Mouse (Mus musculus): ENCODE measurements at regions not wholly inside any gene's neighbourhood (a gene's known extent, or its start where the extent isn't known, plus 50 kb on each side); places are given as distances from the start of the nearest gene placed in this dataset.

GRCm38 (mm10) chr6:135433753-135434152 lies 71.4 kb downstream of the Emp1 start:
- no peak for DNase-seq (ENCODE audit: low spot score in 2 of 2)

GRCm38 (mm10) chr6:135436315-135436714 lies 74.0 kb downstream of the Emp1 start:
- DNase-seq (ENCODE audit: low spot score in 2 of 2): no peak

GRCm38 (mm10) chr6:135438271-135438670 lies 75.9 kb downstream of the Emp1 start:
- no peak for DNase-seq (ENCODE audit: low spot score in 2 of 2)

GRCm38 (mm10) chr6:135441126-135441871 lies 79.0 kb downstream of the Emp1 start:
- DNase-seq (ENCODE audit: low spot score in 2 of 2): peak; percentile 79 to 84

GRCm38 (mm10) chr6:135444661-135445060 lies 82.3 kb downstream of the Emp1 start:
- peak; percentile 92 to 94 for DNase-seq (ENCODE audit: low spot score in 2 of 2)

- no peak for DNase-seq (ENCODE audit: low spot score in 2 of 2)
These were observed 82.7 kb downstream of the Emp1 start for GRCm38 (mm10) chr6:135445070-135445469.

GRCm38 (mm10) chr6:135447801-135448200 lies 85.5 kb downstream of the Emp1 start:
- DNase-seq (ENCODE audit: low spot score in 2 of 2): no peak

- no peak for DNase-seq (ENCODE audit: low spot score in 2 of 2)
These were observed 86.9 kb downstream of the Emp1 start for GRCm38 (mm10) chr6:135449228-135449627.

GRCm38 (mm10) chr6:135450573-135450972 lies 88.2 kb downstream of the Emp1 start:
- DNase-seq (ENCODE audit: low spot score in 2 of 2): no peak

GRCm38 (mm10) chr6:135451165-135451797 lies 88.9 kb downstream of the Emp1 start:
- peak in 1 of 2 experiments; percentile 18 for DNase-seq (ENCODE audit: low spot score in 2 of 2)

- no peak for DNase-seq (ENCODE audit: low spot score in 2 of 2)
These were observed 90.7 kb downstream of the Emp1 start for GRCm38 (mm10) chr6:135453041-135453440.

- DNase-seq (ENCODE audit: low spot score in 2 of 2): no peak
These were observed 110.2 kb downstream of the Emp1 start for GRCm38 (mm10) chr6:135472495-135472894.

- DNase-seq (ENCODE audit: low spot score in 2 of 2): no peak
These were observed 110.8 kb downstream of the Emp1 start for GRCm38 (mm10) chr6:135473146-135473545.

- no peak for DNase-seq (ENCODE audit: low spot score in 2 of 2)
These were observed 126.5 kb downstream of the Emp1 start for GRCm38 (mm10) chr6:135488795-135489194.

GRCm38 (mm10) chr6:135493983-135494382 lies 131.6 kb downstream of the Emp1 start:
- no peak for DNase-seq (ENCODE audit: low spot score in 2 of 2)

GRCm38 (mm10) chr6:135495841-135496240 lies 133.5 kb downstream of the Emp1 start:
- no peak for DNase-seq (ENCODE audit: low spot score in 2 of 2)

- DNase-seq (ENCODE audit: low spot score in 2 of 2): no peak
These were observed 136.2 kb downstream of the Emp1 start for GRCm38 (mm10) chr6:135498592-135498991.

- DNase-seq (ENCODE audit: low spot score in 2 of 2): no peak
These were observed 138.0 kb downstream of the Emp1 start for GRCm38 (mm10) chr6:135500381-135500780.

- DNase-seq (ENCODE audit: low spot score in 2 of 2): no peak
These were observed 139.4 kb downstream of the Emp1 start for GRCm38 (mm10) chr6:135501791-135502190.

- no peak for DNase-seq (ENCODE audit: low spot score in 2 of 2)
These were observed 140.1 kb downstream of the Emp1 start for GRCm38 (mm10) chr6:135502405-135502804.

- no peak for DNase-seq (ENCODE audit: low spot score in 2 of 2)
These were observed 156.5 kb downstream of the Emp1 start for GRCm38 (mm10) chr6:135518710-135519437.

GRCm38 (mm10) chr6:135519438-135519803 lies 157.1 kb downstream of the Emp1 start:
- DNase-seq (ENCODE audit: low spot score in 2 of 2): no peak
